Comparison of ENCODE assay signal across 8 mouse cellular contexts in genomic region chr7:68264028-68264453, GRCm38 (mm10). TPM values are rescaled to one million over a fixed set of nuclear protein-coding genes. Genes with fewer than 3 reads are reported as not detected.
DNase-seq lines count a peak whose midpoint lies in the region; ATAC-seq lines count a peak whose summit lies in the region.

Gene Pgpep1l, minus strand, starts transcription at chr7:68264233.

- H3K27me3 ChIP-seq in liver, embryonic 16.5 days (ENCODE audit: control insufficient read depth, insufficient read depth, low read depth, low read length), result peaks cover 19% of the 10 kb centered on the region
- no peaks in the 10 kb centered on the region for H3K27me3 ChIP-seq in neural tube, embryonic 14.5 days (ENCODE audit: control insufficient read depth, insufficient read depth, low read length)

- peak within 1 kb of the TSS; percentile 44 for H3K4me2 ChIP-seq in liver, embryonic 16.5 days (ENCODE audit: low read depth, low read length)
- H3K4me2 ChIP-seq in neural tube, embryonic 14.5 days (ENCODE audit: low read depth, low read length), result peak within 1 kb of the TSS; percentile 45

- no peak within 1 kb of the TSS for H3K9ac ChIP-seq in liver, embryonic 16.5 days (ENCODE audit: low read depth, low read length)
- H3K9ac ChIP-seq in neural tube, embryonic 14.5 days (replicated peaks; ENCODE audit: low read depth, low read length), result no peak within 1 kb of the TSS

- 13% methylated on average over 25 of the region's 25 CpGs for WGBS in liver, embryonic 16.5 days (ENCODE audit: insufficient replicate concordance)
- 6% methylated on average over 25 of the region's 25 CpGs for WGBS in neural tube, embryonic 14.5 days

- DNase-seq in right cerebral cortex, adult 18-20 months, result peak; percentile 33
- DNase-seq in right cerebral cortex, postnatal 25 days, result no peak
- DNase-seq in embryo, embryonic 9.5 days (ENCODE audit: extremely low spot score), result peak; percentile 39
- DNase-seq in heart, adult 8-10 months (ENCODE audit: low spot score), result peak; percentile 45
- peak; percentile 80 for DNase-seq in kidney, adult 18-20 months
- no peak for DNase-seq in spleen, adult 12 weeks (ENCODE audit: low spot score)

- H3K36me3 ChIP-seq in liver, embryonic 16.5 days (ENCODE audit: control insufficient read depth, insufficient read depth), result no peaks in the 10 kb centered on the region
- no peaks in the 10 kb centered on the region for H3K36me3 ChIP-seq in neural tube, embryonic 14.5 days (ENCODE audit: control insufficient read depth, insufficient read depth, low read length)

- no peak within 1 kb of the TSS for H3K27ac ChIP-seq in liver, embryonic 16.5 days (ENCODE audit: low read length)
- H3K27ac ChIP-seq in neural tube, embryonic 14.5 days (ENCODE audit: low read depth, low read length), result no peak within 1 kb of the TSS

- H3K9me3 ChIP-seq in liver, embryonic 16.5 days (replicated peaks; ENCODE audit: control insufficient read depth, low read length), result no peaks in the 10 kb centered on the region
- H3K9me3 ChIP-seq in neural tube, embryonic 14.5 days (ENCODE audit: control insufficient read depth, low read length), result no peaks in the 10 kb centered on the region

- 0 out of 2 replicates have a peak, but pooled peaks have one; percentile 24 for ATAC-seq in liver, embryonic 16.5 days (ENCODE audit: low read depth)
- peak; percentile 61; the same call in 1 of the 2 replicates for ATAC-seq in neural tube, embryonic 14.5 days (ENCODE audit: low read depth)

- peak within 1 kb of the TSS; percentile 16; the same call in 1 of the 2 replicates for H3K4me3 ChIP-seq in liver, embryonic 16.5 days (ENCODE audit: low read depth, low read length)
- peak within 1 kb of the TSS; percentile 20; the same call in 1 of the 2 replicates for H3K4me3 ChIP-seq in neural tube, embryonic 14.5 days (ENCODE audit: low read depth, low read length)

- peaks cover 3% of the 10 kb centered on the region; the same call in 1 of the 2 replicates for H3K4me1 ChIP-seq in liver, embryonic 16.5 days (ENCODE audit: control insufficient read depth, low read depth, low read length)
- peaks cover 8% of the 10 kb centered on the region; the same call in 1 of the 2 replicates for H3K4me1 ChIP-seq in neural tube, embryonic 14.5 days (ENCODE audit: control insufficient read depth, insufficient read depth, low read length)

RNA-seq across cellular contexts. Expression of gene Pgpep1l, which starts in this region (rescaled TPM):
- total RNA-seq in heart, adult 8-10 months (2022), result under 1 TPM in 1 of 4 experiments, not detected in 3; 0.41 TPM
- polyA plus RNA-seq in liver, embryonic 16.5 days (2015; fragmentation: Nextera tagmentation; extraction: Ambion mirVana), result not detected in 2 replicates
- not detected in 2 replicates for polyA plus RNA-seq in neural tube, embryonic 14.5 days (2014; fragmentation: Nextera tagmentation; extraction: Ambion mirVana)

Comparison
In these comparisons a context has a peak if more than half of its experiments do, and no peak if none do; other contexts are left out.
1. DNase-seq: peak in right cerebral cortex, adult 18-20 months (single experiment), embryo, embryonic 9.5 days (single experiment) and kidney, adult 18-20 months (single experiment); none in right cerebral cortex, postnatal 25 days (single experiment) and spleen, adult 12 weeks (single experiment).
2. Peak in DNase-seq in heart, adult 8-10 months; RNA of the gene not detected or under 1 TPM.
3. Peak in ATAC-seq, H3K4me3 ChIP-seq and H3K4me2 ChIP-seq in liver, embryonic 16.5 days; RNA of the gene not detected or under 1 TPM.
4. Peak in ATAC-seq, H3K4me3 ChIP-seq and H3K4me2 ChIP-seq in neural tube, embryonic 14.5 days; RNA of the gene not detected or under 1 TPM.